Mouse (Mus musculus): ENCODE data around the gene Dscaml1.

Gene Dscaml1

DNA sequence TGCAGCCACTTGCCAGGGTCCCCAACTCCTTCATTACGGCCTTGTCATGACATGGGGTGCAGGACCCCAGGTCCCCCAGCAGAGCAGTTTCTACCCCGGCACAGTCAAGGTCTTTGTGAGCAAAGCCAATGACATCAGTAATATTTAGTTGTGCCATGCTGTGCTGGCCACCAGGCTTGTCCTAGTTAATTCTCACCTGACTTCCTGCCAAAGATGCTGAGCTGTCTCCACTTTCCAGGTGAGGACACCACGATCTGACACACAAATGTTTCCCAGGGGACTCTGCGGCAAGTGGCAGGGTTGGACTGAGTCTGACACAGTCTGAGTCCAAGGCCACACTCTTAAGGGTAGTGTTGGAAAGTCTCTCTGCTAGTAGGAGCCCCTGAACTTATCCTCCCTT, at the start of gene Dscaml1:
Gene Dscaml1, plus strand, starts transcription at position 173 of the 400 bp plus-strand sequence.
- DNase-seq (ENCODE audit: low spot score): no peak

DNA sequence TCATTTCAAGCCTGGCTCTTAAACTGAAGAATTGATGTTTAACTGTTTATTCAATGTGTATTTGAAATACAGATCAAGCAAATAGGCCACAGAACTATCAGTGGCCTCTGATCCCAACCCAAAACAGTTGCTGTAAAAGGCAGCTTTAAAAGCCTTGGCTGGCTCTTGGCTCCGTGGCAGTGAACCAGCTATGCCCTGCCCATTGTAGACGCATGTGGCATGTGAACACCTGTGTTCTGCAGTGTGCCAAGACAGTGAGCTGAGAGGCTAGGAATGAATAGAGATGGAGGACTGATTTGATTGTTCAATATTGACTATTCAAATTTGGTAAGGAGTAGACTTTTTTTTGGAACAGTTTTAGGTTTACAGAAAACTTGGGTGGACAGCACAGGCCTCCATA, 49.5 kb upstream of the Dscaml1 start:
- DNase-seq (ENCODE audit: low spot score): no peak

DNA sequence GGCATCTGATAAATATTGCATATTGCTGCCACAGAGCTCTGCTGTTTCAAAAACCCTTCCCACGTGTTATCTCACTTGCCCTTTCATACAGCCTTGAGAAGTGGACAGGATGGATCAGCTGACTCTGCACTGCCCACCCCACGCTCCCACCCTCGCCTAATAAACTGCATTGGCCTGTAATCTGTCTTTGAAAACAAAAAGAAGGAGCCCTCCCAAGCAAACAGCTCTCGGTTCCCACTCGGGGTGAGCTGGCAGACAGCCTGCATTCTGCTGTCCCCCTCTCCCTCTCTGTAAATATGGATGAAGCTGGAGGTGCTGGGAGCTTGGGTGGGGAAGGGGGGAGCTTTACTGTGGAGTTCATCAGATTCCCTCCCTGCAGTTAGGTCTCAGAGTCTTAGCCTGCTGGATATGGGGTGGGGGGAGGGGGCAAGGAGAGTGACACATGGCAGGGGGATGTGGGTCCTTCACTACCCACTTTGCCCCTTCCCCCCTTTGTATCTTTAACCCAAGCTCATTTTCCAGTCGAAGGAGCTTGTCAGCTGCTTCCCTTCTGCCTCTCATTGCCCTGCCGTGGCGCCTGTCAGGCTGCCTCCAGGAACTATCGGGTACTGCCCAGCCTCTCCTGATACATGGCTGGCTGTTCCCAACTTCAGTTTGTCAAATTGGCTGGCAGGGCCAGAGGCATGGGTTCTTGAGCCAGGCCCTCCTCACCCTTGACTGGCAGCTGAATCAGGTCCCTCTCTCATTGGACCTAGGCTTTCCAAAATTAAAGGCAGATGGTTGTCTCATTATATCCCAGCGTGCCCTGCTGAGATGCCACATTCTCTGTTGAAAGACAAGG, 45.8 kb upstream of the Dscaml1 start:
- DNase-seq (ENCODE audit: low spot score): no peak

DNA sequence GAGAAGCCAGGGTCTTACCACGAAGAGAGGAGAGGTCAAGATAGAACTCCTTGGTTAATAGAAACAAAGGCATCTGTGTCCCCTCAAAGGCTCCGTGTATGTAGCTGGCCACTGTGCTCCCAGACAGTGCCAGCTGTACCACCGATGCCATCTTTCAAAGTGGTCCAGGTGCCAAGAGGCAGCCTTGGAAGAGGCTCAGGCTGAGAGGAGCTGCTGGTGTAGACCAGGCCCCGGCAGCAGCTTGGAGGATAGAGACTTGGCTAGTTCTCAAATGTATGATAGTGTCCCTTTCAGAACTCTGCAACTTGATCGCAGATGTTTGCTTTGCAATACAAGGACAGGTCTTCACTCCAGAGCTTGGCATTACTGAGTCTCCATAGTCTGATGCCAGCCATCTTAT, 44.1 kb upstream of the Dscaml1 start:
- DNase-seq (ENCODE audit: low spot score): no peak

DNA sequence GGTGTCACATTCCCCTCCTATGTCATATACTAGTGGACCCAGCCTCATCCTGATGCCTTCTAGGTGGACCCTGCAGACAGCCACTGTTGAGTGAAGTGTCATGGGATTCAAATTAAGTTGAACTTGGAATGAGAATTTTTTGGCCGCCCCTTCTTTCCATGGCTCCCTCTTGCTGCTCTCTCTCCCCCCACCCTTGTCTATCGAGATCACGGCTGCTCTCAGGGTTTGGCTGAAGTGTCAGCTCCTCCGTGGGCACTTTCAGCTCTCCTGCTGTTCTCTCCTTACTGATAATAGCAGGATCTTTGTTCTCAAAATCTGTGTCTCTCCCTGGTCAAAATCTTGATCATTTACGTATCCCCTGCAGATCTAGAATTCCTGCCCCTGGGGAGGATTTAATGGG, 43.6 kb upstream of the Dscaml1 start:
- DNase-seq (ENCODE audit: low spot score): no peak

DNA sequence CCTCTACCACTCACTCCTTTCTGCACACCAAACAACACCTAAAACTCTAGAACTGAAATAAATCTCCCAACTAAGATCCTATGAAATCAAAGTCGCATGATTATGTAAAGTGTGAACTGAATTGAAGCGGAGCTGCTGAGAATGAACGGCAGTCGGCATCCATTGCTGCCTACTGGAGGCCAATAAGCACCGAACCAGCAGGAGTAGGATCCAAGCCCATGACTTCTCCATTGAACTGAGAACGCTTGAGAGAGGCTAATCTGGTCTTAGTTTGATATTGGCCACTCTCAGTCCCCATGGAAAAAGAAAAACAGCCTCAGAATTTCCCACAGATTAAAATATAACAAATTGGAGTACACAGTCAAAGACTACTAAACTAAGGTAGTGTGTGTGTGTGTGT, 42.5 kb upstream of the Dscaml1 start:
- no peak for DNase-seq (ENCODE audit: low spot score)

DNA sequence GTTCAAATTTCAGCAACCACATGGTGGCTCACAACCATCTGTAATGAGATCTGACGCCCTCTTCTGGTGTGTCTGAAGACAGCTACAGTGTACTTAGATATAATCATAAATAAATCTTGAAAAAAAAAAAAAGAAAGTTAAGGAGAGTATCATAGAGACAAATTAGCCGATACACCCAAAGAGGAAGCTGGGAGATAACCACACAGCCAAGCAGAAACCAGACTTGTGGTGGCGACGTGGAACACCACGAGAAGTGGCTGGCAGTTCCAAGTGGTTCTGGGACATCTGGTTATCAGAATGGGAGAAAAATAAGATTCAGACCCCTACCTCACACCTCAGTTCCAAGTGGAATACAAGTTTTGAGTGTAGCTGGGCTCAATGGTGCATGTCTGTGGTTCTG, 39.7 kb upstream of the Dscaml1 start:
- DNase-seq (ENCODE audit: low spot score): no peak

DNA sequence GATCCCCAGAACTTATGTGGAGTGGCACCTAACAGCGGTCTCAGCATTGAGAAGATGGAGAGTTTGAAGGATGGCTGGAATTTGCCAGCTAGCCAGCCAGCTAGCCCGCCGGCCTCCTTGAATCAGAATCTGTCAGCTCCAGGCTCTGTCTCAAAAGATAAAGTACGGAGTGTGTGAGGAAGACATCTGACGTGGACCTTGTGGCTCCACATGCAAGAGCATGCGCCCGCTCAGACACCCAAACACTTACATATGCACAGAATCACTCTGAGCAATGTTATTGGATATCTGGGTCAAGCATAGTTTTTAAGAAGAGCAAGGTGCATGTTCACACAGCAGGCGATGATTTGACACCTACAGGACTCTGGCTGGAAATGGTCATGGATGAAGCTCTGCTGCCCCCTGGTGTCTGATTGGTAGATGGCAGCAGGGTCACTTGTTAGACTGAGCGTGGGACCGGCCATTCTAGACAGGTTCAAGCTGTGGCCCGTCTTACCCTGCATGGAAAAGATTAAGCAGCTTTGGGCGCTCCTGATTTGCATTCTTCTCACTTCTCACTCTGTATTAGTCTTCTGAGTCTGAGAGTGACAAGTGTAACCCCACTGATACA, 37.9 kb upstream of the Dscaml1 start:
- DNase-seq (ENCODE audit: low spot score): peak; percentile 93

DNA sequence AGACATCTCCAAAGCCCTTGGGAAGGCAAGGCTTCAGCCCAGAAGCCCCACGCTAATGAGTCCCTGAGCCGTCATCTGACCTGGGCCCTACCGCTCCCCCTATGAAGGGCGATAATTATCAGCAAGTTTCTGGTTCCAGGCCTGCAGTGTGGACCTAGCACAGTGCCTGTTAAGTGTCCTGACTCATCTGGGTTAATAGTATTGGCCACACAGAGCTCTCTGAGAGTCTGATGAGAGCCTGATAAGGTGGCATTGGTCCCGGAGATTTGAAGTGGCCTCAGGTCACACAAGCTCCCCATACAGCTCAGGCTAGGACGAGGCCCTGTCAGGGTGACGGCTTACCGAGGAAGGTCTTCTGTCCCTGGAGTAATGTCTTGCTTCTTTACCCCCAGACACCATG, 36.8 kb upstream of the Dscaml1 start:
- DNase-seq (ENCODE audit: low spot score): no peak

DNA sequence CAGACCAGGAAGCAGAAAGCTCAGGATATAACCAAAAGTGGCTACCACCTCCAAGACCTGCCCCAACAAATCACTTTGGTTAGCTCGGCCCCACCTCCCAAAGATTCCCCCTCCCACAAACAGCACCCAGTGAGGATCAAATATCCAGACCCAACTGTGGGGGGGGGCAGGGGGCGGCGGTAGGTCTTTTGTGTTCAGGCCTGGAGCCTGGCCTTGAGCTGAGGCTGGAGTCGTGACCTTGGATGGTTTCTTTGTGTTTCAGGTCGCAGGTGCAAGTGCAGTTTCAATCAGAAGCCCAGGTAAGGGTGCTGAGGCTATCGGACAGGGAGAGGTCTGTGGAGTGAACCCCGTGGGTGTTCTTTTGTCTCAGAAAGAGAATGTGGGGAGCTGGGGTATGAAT, 35.1 kb upstream of the Dscaml1 start:
- DNase-seq (ENCODE audit: low spot score): no peak

DNA sequence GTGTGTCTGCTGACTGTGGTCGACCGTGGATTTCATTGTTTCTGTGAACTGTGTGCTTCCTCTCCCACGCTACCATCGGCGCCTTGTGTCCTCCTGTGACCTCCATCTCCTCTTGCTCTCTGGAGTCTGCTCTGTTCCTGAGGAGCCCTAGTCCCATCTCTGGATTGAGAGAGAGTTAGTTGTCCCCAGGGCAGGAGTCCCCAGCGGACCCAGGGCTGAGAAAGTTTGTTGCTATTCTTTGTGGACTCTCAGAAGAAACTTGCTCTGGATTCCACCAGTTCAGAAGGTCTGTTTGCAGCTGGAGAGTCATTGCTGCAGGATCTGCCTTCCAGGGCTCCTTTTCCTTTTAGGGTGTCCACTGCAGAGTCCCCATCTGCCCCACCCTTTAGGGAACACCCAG, 31.2 kb upstream of the Dscaml1 start:
- no peak for DNase-seq (ENCODE audit: low spot score)

DNA sequence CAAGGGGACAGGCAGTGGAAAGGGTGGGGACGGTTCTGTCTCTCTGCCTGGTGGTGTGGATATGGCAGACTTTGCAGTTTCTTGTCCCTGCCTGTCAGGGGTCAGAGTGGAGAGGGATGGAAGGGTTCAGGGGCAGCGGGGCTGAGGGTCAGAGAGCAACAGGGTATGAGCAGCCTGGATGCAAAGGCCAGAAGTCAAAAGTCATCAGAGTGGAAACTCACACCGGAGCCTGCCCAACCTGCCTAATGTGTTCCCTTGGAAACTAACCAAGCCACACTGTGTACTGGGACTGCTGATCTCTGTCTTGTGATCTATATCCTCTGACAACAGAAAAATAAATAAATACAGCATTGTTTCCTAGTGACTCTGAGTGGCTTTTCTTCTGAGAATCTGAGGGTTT, 30.6 kb upstream of the Dscaml1 start:
- DNase-seq (ENCODE audit: low spot score): no peak

DNA sequence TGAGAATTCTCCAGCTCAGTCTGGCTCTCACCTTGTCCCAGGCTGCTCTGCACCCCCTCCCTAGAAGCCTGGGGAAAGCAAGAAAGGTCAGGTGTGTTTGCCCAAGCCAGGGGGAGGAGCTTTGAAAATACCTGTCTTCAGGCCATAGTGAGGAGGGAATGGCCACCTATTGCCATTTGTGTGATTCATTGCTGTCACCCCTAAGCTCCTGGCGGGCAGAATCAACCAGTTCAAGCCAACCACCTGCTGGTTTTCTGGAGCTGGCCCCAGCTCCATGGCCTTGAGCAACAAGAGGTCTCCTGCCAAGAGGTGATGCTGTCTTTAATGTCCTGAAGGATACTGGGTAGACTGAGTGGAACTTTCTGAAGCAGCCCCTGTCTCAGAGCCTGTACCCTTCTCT, 28.1 kb upstream of the Dscaml1 start:
- DNase-seq (ENCODE audit: low spot score): no peak

DNA sequence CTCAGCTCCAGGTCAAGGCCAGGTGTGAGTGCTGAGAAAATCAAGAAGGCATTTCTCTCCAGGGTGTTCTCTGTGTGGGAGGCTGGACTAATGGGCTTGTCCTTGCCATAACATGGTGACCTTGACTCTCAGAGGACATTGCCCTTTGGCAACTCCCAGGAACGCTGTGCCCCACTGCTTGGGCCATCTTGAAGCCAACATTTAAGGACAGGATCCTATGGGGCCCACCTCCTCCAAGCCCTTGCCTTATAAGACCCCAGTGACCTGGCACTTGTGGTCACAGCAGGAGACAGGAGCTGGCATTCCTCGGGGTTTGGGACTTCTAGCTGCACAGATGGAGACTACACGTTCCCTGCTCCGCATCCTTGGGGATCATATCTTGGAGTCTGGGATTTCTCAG, 27.0 kb upstream of the Dscaml1 start, which contains the start of gene Fxyd2:
Gene Fxyd2, plus strand, starts transcription at position 236 of the 400 bp plus-strand sequence.
- no peak for DNase-seq (ENCODE audit: low spot score)

DNA sequence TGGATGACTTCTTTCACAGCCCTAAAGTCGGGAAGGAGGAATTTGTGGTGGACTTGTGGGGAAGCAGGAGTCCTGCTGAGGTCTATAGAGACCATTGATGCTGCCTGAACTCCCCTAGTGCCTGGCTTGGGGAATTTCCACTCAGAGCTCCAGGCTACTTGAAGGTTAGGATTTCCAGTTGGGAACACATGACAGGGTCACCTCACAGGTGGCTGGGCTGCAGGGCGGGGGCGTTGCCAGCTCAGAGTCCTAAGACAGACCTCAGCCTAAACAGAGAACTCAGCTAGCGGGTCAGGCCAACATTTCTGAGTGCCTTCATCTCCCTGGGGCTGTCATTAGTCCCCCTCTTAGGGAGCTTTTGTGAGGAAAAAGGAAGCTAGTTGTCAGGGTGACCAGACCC, 24.6 kb upstream of the Dscaml1 start:
- no peak for DNase-seq (ENCODE audit: low spot score)

DNA sequence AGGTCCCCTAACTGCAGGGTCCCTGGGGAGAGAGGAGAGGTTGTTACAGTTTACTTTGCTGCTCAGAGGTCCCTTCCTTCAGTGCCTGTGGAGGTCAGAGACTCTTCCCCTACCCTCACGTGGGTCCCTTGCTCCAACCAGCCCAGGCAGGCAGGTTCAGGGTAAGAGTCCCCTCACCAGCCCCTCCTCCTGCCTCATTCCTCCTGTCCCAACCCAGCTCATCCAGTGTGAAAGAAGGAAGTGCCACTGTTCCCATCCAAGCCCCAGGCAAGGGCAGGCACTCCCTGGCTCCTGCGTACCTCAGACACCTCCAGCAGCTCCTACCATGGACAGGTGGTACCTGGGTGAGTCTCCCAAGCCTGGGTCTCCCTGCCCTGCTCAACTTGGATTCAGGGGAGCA, 23.5 kb upstream of the Dscaml1 start:
- no peak for DNase-seq (ENCODE audit: low spot score)

DNA sequence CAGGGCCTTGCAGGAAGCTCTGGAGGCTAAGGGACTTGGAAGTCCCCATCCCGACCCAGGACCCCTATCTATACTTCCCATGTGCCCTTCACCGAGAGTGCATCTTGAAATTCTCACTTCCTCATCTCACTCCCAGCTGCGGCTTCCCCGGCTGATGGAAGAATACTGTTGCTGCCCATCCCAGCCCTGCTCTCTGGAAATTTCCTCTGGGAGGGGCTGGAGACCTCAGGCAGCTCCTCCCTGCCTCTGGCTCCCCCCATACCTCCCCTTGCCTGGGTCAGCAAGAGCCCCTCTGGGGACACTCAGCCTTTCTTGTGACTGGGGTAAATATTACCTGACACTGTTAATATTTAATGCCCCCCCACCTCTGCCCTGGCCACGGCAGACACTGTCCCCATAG, 20.7 kb upstream of the Dscaml1 start:
- no peak for DNase-seq (ENCODE audit: low spot score)

DNA sequence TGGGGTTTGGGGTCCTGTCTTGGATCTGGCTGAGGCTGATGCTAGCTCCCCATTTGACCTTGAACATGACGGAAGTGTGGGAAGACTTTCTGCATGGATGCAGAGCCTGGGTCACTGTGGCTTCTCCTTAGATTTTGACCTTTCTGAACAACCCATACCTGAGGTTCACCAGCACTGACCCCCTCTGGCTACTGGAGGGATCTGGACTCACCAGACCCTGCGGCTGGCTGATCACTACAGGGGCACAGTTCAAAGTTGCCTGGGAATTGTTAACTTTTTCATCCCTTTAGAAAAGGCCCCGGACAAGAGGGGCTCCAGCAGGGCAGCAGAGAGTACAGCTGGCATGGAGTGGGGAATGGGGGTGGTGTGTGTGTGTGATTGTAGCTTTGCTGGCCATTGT, 19.6 kb upstream of the Dscaml1 start:
- DNase-seq (ENCODE audit: low spot score): no peak

DNA sequence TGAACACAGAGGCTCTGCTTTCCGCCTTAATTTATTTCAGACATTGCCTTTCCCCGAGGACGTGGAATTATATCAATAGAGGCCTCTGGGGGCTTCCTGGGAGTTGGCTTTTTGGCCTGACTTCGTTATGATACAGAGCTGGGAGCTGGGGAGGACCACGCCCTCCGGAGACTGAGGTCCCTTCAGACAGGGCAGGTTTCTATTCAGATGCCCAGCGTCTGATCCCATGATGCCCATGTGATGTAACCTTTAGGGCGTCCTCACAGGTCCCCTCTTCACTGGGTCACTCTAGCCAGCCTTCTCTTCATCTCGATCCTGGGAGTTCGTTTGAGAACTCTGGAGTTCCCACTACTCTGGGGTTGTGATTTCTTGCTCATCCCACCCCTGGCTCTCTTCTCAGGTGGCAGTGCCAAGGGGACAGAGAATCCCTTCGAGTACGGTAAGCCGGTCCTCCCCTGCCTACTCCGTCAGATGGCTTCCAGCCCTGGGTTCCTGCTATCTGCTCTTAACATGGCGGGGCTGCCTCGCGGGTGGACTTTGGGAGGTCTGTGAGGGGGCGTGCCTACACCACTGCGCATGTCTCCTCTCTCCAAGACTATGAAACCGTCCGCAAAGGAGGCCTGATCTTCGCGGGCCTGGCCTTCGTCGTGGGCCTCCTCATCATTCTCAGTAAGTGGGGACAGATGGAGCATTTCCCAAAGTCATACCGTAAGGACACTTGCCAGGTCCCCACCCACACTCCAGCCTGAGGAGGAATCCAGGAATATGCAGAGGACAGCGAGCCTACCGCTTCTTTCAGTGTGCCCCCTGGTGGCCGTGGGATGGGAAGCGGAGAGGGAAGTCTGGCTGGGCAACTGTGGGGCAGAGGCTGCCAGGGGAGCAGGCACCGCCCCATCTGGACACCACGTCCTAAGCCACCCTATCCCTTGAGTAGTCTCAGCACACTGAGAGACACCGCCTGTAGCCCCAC, 18.4 kb upstream of the Dscaml1 start:
- no peak for DNase-seq (ENCODE audit: low spot score)

DNA sequence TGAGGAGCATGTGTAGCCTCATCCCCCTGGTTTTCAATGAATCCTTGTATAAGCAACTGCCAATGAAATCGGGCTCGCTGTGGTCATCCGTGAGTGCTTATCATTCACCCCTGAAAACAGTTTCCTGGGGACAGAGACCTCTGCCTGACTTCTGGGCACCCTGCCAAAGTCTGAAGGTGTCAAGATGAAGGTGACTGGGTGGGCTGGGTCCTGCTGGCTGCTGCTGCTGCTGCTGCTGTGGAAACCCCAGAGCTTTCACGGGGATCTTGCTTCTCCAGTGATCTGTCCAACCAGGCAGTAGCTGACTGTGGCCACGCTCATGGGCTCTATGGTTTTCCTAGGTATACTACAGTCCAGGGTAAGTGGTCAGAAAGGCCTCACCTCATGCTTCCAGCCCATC, 16.2 kb upstream of the Dscaml1 start:
- DNase-seq (ENCODE audit: low spot score): no peak

DNA sequence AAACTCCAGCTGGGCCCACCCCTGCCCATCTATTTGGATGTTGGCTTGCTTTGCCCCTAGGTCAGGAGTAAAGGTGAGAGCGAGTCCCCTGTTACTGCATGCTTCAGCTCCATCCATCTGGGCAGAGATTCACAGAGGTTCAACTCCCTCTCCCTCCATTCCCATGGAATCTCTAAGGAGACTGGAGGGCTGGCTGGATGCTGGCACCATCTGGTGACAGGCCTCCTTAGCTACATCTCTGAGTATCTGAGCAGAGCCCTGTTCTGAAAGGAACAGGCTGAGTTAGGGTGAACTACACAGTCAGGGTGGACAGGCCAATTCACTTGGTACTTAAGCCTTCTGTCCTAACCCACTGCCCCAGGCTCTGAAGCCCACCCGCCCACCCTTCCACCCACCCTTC, 15.8 kb upstream of the Dscaml1 start:
- DNase-seq (ENCODE audit: low spot score): no peak

DNA sequence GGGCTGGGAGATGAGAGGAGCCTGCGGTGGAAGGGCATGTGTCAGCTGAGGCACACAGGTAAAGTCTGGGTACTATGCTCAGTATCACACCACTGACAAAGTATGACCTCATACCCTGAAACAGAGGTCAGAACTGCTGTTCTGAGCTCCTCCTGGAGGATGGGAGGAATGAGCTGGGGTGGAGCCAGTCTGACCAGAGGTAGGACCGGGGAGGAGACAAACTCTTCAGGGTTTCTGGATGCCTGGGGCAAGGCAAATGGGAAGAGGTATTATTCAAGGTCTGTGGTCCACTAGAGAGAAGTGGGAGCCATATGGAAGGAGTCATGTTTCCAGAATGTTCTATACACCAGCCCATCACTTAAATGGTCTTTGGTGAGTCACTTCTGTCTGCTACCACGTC, 15.3 kb upstream of the Dscaml1 start:
- no peak for DNase-seq (ENCODE audit: low spot score)

DNA sequence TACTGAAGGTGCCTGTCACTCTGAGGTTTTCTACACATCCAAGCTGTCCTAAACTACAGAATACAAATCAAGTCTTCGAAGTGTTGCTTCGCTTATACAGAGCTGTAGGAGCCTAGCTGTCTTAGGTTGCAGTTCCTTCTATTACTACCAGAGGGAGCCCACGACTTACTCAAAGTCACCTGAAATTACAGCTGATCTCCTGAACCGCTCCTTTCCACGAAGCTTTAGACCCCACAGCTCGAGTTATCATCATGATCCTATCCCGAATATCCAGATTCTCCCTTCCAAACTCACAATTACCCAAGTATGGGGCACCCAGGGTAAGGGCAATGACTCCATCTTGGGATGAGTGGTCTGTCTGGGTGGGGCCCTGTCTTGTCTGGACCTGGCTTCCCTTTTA, 14.6 kb upstream of the Dscaml1 start:
- DNase-seq (ENCODE audit: low spot score): no peak
